Mouse (Mus musculus) embryo, embryonic 11 days (tissue): ENCODE measurements around the gene Psma5.

Experiments used
- DNase-seq: peaks from one replicate; pipeline ENCODE4 v3.0.0-alpha.2; 2015

Psma5 gene

DNA sequence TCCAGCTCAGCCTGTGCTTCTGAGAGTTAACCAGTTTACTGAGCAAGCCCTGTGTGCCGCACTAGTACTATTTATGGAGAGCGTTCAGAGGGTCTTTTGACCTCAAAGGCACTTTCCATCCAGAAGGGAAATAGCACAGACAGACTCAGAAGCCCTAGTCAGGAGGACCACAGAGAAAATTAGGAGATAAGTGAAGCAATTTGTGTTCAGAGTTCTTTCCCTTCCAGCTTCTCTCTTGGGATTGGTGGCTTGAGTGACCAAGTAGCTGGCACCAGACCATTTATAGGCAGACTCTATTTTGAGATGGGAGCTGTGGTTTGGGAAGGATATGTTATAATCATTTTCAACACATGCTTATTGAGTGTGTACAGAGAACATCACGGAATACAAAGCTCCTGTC lies 49.7 kb downstream of the Psma5 start:
- DNase-seq, result no peak

DNA sequence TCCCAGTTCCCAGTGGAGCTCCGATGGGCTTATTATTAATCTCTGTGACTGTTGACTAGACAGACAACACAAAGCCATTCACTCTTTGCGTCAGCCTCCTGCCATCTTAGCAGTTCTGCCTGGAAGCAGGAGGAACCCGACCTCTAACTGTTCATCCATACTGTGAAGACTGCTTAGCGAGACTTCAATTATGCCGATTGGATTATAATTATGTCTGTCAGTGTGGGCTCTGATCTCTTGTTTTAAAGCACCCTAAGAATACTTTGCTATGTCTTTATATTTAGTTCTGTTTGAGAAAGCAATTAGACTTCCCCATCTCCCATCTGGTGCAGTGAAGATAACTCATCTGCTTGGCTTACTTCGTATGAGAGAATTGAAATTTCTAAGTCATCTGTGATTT lies 50.8 kb downstream of the Psma5 start:
- DNase-seq, result no peak

- DNase-seq, result no peak
These were observed 54.2 kb downstream of the Psma5 start for GRCm38 (mm10) chr3:108310921-108311341.

GRCm38 (mm10) chr3:108311688-108312087 lies 55.0 kb downstream of the Psma5 start:
- no peak for DNase-seq

GRCm38 (mm10) chr3:108312414-108312813 lies 55.7 kb downstream of the Psma5 start:
- no peak for DNase-seq

- no peak for DNase-seq
These were observed 56.4 kb downstream of the Psma5 start for GRCm38 (mm10) chr3:108313138-108313537.

DNA sequence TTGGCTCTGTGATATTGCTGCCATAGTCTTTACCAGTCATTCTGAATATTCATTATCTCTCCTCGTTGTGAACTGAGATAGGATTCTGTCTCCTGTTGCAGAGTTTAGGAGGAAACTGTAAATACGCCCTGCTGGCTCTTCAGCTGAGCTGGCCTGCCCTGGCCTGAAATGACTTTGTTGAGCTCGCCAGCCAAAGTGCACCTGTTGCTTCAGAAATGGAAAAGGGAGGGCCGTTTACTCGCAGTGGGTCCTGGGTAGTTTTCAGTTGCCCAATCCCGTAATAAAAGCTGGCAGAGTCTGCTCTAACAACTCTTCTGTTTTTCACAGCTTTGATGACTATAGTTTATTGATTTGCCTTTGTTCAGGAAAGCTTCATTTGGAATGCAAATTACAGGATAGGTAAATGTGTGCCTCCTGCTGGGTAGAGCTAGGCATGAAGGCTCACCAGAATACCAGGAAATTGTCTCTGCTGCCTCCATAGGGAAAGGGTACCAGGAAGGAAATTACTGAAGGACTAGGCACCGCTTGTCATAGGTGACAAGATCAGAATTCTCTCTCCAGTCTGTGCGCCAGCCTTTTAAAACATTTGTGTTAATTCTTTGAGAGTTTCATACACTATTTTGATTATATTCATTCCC lies 57.4 kb downstream of the Psma5 start:
- DNase-seq, result no peak

GRCm38 (mm10) chr3:108318517-108318916 lies 61.8 kb downstream of the Psma5 start:
- peak; percentile 47 for DNase-seq

DNA sequence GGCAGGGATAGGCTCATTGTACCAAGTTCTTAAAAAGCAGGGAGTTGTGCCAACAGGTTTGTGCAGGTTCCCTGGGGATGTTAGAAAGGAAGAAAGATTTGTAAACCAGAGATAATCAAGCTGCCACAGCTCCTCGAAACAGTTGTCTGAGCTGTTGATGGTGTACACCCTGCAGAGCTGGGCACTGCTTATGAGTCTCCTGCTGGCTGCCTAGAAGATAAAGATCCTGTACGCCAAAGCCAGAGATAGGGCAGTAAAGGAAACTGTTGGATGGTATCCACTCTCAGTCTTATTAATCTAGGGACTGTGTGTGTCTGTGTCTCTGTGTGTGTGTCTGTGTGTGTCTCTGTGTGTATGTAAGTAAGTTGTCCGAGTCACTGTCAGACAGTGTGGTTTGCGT lies 64.9 kb downstream of the Psma5 start:
- DNase-seq, result no peak

DNA sequence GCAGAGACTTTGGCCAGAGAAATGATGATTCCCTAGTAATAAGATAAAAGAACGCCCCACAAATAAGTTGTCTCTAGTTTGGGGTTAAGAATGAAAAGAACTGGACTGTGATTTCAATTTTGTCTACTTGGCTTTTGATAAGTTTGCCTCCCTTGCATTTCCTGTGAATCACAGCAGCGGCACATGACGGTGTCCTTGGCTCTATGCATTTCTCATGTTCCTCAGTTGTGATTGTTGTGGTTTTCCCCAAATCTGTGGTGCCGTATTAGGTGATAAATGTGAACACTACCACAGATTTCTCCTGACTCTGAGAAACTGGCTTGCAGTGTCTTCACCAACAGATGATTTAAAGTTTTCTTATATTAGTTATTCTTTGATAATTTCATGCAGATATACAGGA lies 65.4 kb downstream of the Psma5 start:
- DNase-seq, result no peak

DNA sequence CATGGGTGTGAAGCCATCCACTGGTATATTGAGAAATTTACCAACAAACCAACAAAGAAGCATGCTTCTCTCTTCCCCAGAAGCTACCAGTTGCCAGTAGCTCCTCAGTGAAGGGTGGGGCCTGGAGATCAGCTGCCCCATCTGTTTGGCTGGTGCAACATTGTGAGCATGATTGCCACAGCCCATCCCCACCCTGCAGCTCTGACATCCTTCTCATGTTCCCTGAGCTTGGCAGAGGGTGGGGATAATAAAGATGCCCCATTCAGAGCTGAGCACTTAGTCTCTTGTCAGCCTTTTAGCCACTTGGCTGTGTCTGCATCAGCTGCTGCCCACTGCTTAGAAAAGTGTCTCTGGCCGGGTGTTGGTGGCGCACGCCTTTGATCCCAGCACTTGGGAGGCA lies 66.2 kb downstream of the Psma5 start:
- no peak for DNase-seq

- no peak for DNase-seq
These were observed 68.1 kb downstream of the Psma5 start for GRCm38 (mm10) chr3:108324837-108325236.

DNA sequence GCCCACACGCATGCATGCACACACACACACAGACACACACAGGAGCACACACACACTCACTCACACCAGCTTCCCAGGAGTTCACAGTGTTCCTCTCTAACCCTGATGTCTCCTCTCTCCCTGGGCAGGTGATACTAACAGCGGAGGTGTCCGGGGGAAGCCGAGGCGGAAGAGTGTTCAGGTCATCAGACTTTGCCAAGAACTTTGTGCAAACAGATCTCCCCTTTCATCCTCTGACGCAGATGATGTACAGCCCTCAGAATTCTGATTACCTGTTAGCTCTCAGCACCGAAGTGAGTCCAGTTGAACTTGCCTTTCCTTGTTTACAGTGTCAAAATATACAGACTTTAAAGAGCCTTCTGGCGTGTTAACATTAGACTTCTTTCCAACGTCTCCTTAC lies 68.8 kb downstream of the Psma5 start:
- no peak for DNase-seq

GRCm38 (mm10) chr3:108327275-108327674 lies 70.5 kb downstream of the Psma5 start:
- no peak for DNase-seq

DNA sequence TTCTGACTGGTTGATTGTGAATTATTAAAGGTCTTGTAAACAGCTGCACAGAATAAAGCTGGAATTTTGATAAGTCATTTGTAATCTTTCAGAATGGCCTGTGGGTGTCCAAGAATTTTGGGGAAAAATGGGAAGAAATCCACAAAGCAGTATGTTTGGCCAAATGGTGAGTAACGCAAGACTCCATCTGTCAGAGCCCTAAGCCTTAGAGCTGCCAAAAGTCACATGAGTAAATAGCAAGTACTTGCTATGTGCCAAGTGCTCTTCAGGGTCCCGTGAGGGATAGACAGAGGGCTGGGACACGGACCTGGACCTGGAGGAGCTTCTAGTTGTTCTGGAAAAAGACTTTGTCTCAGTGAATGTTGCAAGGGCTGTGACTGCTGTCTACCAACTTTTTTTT lies 71.2 kb downstream of the Psma5 start:
- DNase-seq, result no peak

DNA sequence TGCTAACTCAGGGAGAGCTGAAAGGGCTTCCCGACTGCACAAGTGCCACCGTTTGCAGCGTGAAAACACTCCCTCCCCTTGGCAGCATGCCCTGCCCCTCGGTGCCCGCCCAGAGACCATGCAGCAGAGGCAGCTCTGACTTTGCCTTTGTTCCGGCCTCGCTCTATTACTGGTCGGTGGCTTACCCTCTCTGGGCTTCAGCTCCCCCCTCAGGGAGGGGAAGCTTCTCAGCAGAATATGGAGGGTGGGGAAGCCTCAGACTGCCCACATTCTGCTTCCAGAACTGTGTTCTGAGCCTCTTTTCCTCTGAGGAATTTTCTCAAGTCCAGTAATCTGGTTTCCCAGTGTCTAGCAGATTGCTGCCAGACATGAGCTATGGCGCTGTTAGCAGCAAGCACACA lies 71.7 kb downstream of the Psma5 start:
- no peak for DNase-seq
